Comparison of ENCODE assay signal across 11 mouse cellular contexts in genomic region chr5:142510061-142510414, GRCm38 (mm10). TPM values are rescaled to one million over a fixed set of nuclear protein-coding genes. Genes with fewer than 3 reads are reported as not detected.
A peak's percentile ranks its signal among the peaks of the same experiment; 100 is the strongest.
DNase-seq lines count a peak whose midpoint lies in the region; ATAC-seq and TF ChIP-seq lines count a peak whose summit lies in the region.
"Had no signal": no experiment of that assay in that cellular context is flagged by ENCODE, and none has a peak within 500 bp of the region (broad histone marks: within the 10 kb centered on the region; RNA-seq: fewer than 3 reads in every experiment).

No protein-coding gene starts in this region.

- TF ChIP-seq CTCF in gastrocnemius, adult 2 months (IDR thresholded peaks at IDR 0.05), result no peak
- TF ChIP-seq CTCF in layer of hippocampus, adult 2 months (conservative IDR thresholded peaks at IDR 0.05), result no peak
- TF ChIP-seq CTCF in kidney, adult 2 months (conservative IDR thresholded peaks at IDR 0.05; ENCODE audit: insufficient read depth, insufficient read length, low read depth, low read length), result no peak

- H3K9me3 ChIP-seq in neural tube, embryonic 11.5 days (ENCODE audit: control insufficient read depth, low read length), result no peaks in the 10 kb centered on the region
- no peaks in the 10 kb centered on the region for H3K9me3 ChIP-seq in limb, embryonic 13.5 days

- H3K27me3 ChIP-seq in neural tube, embryonic 11.5 days (ENCODE audit: control insufficient read depth, insufficient read depth, low read length), result no peaks in the 10 kb centered on the region
- H3K27me3 ChIP-seq in limb, embryonic 13.5 days, result no peaks in the 10 kb centered on the region
- H3K27me3 ChIP-seq in kidney, adult 2 months (replicated peaks; ENCODE audit: control insufficient read depth, insufficient read depth, low read length), result no peaks in the 10 kb centered on the region

- TF ChIP-seq POLR2A in kidney, adult 2 months (IDR thresholded peaks at IDR 0.05; ENCODE audit: low read depth, low read length), result no peak

- whole genome bisulfite sequencing in neural tube, embryonic 11.5 days, result 62% methylated on average over 7 of the region's 7 CpGs
- 70% methylated on average over 7 of the region's 7 CpGs for whole genome bisulfite sequencing in limb, embryonic 13.5 days
- WGBS in kidney, adult 2 months, result 83% methylated on average over 7 of the region's 7 CpGs

- no peak for DNase-seq in gastrocnemius, adult 2 months
- no peak for DNase-seq in gastrocnemius, postnatal 36 days
- no peak for DNase-seq in neural tube, embryonic 11.5 days (ENCODE audit: low spot score)
- no peak for DNase-seq in neural tube, embryonic 10.5 days (ENCODE audit: extremely low spot score, low spot score)
- DNase-seq in layer of hippocampus, adult 2 months (ENCODE audit: low spot score in 2 of 2), result no peak
- no peak for DNase-seq in kidney, adult 2 months
- no peak for DNase-seq in left cerebral cortex, adult 9 months (ENCODE audit: low spot score in 2 of 2)
- DNase-seq: adrenal gland, adult 2 months; right cerebral cortex, adult 18-20 months; thymus, postnatal 36 days had no signal

- peak overlapping the region; percentile 33; the same call in 1 of the 2 replicates for H3K4me3 ChIP-seq in gastrocnemius, adult 2 months
- no peak overlapping the region for H3K4me3 ChIP-seq in neural tube, embryonic 11.5 days (ENCODE audit: low read depth, low read length)
- no peak overlapping the region for H3K4me3 ChIP-seq in limb, embryonic 13.5 days
- H3K4me3 ChIP-seq in layer of hippocampus, adult 2 months, result no peak overlapping the region
- no peak overlapping the region for H3K4me3 ChIP-seq in kidney, adult 2 months (ENCODE audit: insufficient read depth, low read depth, low read length)

- H3K9ac ChIP-seq in neural tube, embryonic 11.5 days (ENCODE audit: low read length), result peak overlapping the region; percentile 18
- peak overlapping the region; percentile 54; the same call in 1 of the 2 replicates for H3K9ac ChIP-seq in limb, embryonic 13.5 days

- no peaks in the 10 kb centered on the region for H3K36me3 ChIP-seq in neural tube, embryonic 11.5 days (ENCODE audit: control insufficient read depth, insufficient read depth, low read length)
- no peaks in the 10 kb centered on the region for H3K36me3 ChIP-seq in limb, embryonic 13.5 days
- H3K36me3 ChIP-seq in kidney, adult 2 months (ENCODE audit: control insufficient read depth, insufficient read depth, low read length), result no peaks in the 10 kb centered on the region

- no peak overlapping the region for H3K4me2 ChIP-seq in neural tube, embryonic 11.5 days (ENCODE audit: low read depth)
- no peak overlapping the region; the same call in 1 of the 2 replicates for H3K4me2 ChIP-seq in limb, embryonic 13.5 days (replicated peaks)

- H3K27ac ChIP-seq in gastrocnemius, adult 2 months, result peak overlapping the region; percentile 63
- H3K27ac ChIP-seq in neural tube, embryonic 11.5 days (ENCODE audit: low read depth, low read length), result peak overlapping the region; percentile 14; the same call in 1 of the 2 replicates
- no peak overlapping the region for H3K27ac ChIP-seq in limb, embryonic 13.5 days
- no peak overlapping the region for H3K27ac ChIP-seq in layer of hippocampus, adult 2 months
- H3K27ac ChIP-seq in kidney, adult 2 months (ENCODE audit: insufficient read depth, low read depth, low read length), result no peak overlapping the region

- no peak for ATAC-seq in neural tube, embryonic 11.5 days (ENCODE audit: insufficient read depth, low FRiP score, low TSS enrichment)
- no peak for ATAC-seq in limb, embryonic 13.5 days (ENCODE audit: low FRiP score, low read depth)

- intact Hi-C loops in gastrocnemius, adult 2 months (cut with DNase I), result no loop called here
- intact Hi-C loops in gastrocnemius, postnatal 36 days (cut with DNase I), result no loop called here

- H3K4me1 ChIP-seq in neural tube, embryonic 11.5 days (ENCODE audit: control insufficient read depth, insufficient read depth, low read length), result peaks cover 11% of the 10 kb centered on the region
- H3K4me1 ChIP-seq in limb, embryonic 13.5 days, result peaks cover 12% of the 10 kb centered on the region
- no peaks in the 10 kb centered on the region for H3K4me1 ChIP-seq in kidney, adult 2 months (ENCODE audit: control insufficient read depth, insufficient read depth, low read length)

RNA-seq across cellular contexts. Expression of gene Papolb, which starts 19.8 kb away (rescaled TPM):
- total RNA-seq in gastrocnemius, adult 2 months (2021), result under 1 TPM; 0.08 to 0.14 TPM
- under 1 TPM in 1 of 2 experiments, not detected in 1; 0.10 TPM for total RNA-seq in gastrocnemius, postnatal 36 days (2021)
- polyA plus RNA-seq in neural tube, embryonic 11.5 days (2014; fragmentation: Nextera tagmentation; extraction: Ambion mirVana), result 0.22 and 0.32 TPM in 2 replicates
- polyA plus RNA-seq in limb, embryonic 13.5 days (2015; fragmentation: Nextera tagmentation; extraction: Ambion mirVana), result 0.15 TPM in 1 of 2 replicates, not detected in the other
- under 1 TPM; 0.66 to 0.84 TPM for total RNA-seq in layer of hippocampus, adult 2 months (2021)
- polyA plus RNA-seq in kidney, adult 2 months (2012; rRNA removed), result 0.03 TPM in 1 of 2 replicates, not detected in the other
- polyA plus RNA-seq: adrenal gland, adult 2 months had no signal

RNA-seq across cellular contexts. Expression of gene Radil, which starts 40.9 kb away (rescaled TPM):
- total RNA-seq in gastrocnemius, adult 2 months (2021), result 1 to 10 TPM; 1.5 to 1.8 TPM
- 1 to 10 TPM; 1.3 to 2.8 TPM for total RNA-seq in gastrocnemius, postnatal 36 days (2021)
- polyA plus RNA-seq in neural tube, embryonic 11.5 days (2014; fragmentation: Nextera tagmentation; extraction: Ambion mirVana), result 6.7 and 7.0 TPM in 2 replicates
- 4.3 and 4.8 TPM in 2 replicates for polyA plus RNA-seq in limb, embryonic 13.5 days (2015; fragmentation: Nextera tagmentation; extraction: Ambion mirVana)
- 10 to 100 TPM; 13.4 to 15.7 TPM for total RNA-seq in layer of hippocampus, adult 2 months (2021)
- 0.67 and 0.88 TPM in 2 replicates for polyA plus RNA-seq in kidney, adult 2 months (2012; rRNA removed)

RNA-seq across cellular contexts. Expression of gene Ap5z1, which starts 46.3 kb away (rescaled TPM):
- 1 to 10 TPM; 3.7 to 5.0 TPM for total RNA-seq in gastrocnemius, adult 2 months (2021)
- total RNA-seq in gastrocnemius, postnatal 36 days (2021), result 1 to 10 TPM; 3.4 to 4.2 TPM
- polyA plus RNA-seq in neural tube, embryonic 11.5 days (2014; fragmentation: Nextera tagmentation; extraction: Ambion mirVana), result 11.7 and 12.0 TPM in 2 replicates
- polyA plus RNA-seq in limb, embryonic 13.5 days (2015; fragmentation: Nextera tagmentation; extraction: Ambion mirVana), result 7.9 and 8.1 TPM in 2 replicates
- 10 to 100 TPM; 24.4 to 31.3 TPM for total RNA-seq in layer of hippocampus, adult 2 months (2021)
- 37.4 and 45.6 TPM in 2 replicates for polyA plus RNA-seq in kidney, adult 2 months (2012; rRNA removed)

Comparison
In these comparisons a context has a peak if more than half of its experiments do, and no peak if none do; other contexts are left out.
1. H3K27ac ChIP-seq: peak in gastrocnemius, adult 2 months (single experiment) and neural tube, embryonic 11.5 days (single experiment); none in limb, embryonic 13.5 days (single experiment), layer of hippocampus, adult 2 months (single experiment) and kidney, adult 2 months (single experiment).
2. RNA of gene Ap5z1, which starts 46.3 kb away (total RNA-seq): 24.4 to 31.3 TPM in layer of hippocampus, adult 2 months; 3.7 to 5.0 TPM in gastrocnemius, adult 2 months and 3.4 to 4.2 TPM in gastrocnemius, postnatal 36 days; every median in the first group is over 4 times any median in the second.